Mouse (Mus musculus) mouse embryonic stem cell (cell line): ENCODE data around the gene Pigv.

Experiments
- in situ Hi-C, 2 experiments: fragments of 300-500 bp; cut with MboI; formaldehyde crosslinking; loops; 1 replicate in 1 of 2; 3 replicates in 1 of 2; pipeline ENCODE4 v1.14.3; 2019 to 2020; ENCODE audit warnings: low sequenced_read_pairs in 2 of 2, low pct_unique_long_range_greater_than_20kb in 1 of 2, mixed read lengths in 1 of 2; ENCODE audit not compliant: unreplicated experiment in 1 of 2

The Pigv gene

GRCm38 (mm10) chr4:133671881-133672844, at the start of gene Pigv:
TSS of gene Pigv (minus strand) at chr4:133672647.
- in situ Hi-C loops = no loop called here

- in situ Hi-C loops = no loop called here
Measured at GRCm38 (mm10) chr4:133719791-133720190, 47.3 kb upstream of the Pigv start.

- in situ Hi-C loops = no loop called here
Measured at GRCm38 (mm10) chr4:133712755-133713154, 40.3 kb upstream of the Pigv start.

- in situ Hi-C loops = no loop called here
Measured at GRCm38 (mm10) chr4:133711307-133712076, 39.0 kb upstream of the Pigv start.

GRCm38 (mm10) chr4:133709395-133709794, 36.9 kb upstream of the Pigv start:
- in situ Hi-C loops = no loop called here

- in situ Hi-C loops = no loop called here
Measured at GRCm38 (mm10) chr4:133707464-133707863, 35.0 kb upstream of the Pigv start.

GRCm38 (mm10) chr4:133706956-133707355, 34.5 kb upstream of the Pigv start:
- in situ Hi-C loops = no loop called here

GRCm38 (mm10) chr4:133705062-133705461, 32.6 kb upstream of the Pigv start:
- in situ Hi-C loops = no loop called here

- in situ Hi-C loops = no loop called here
Measured at GRCm38 (mm10) chr4:133700905-133701368, 28.5 kb upstream of the Pigv start.

- in situ Hi-C loops = no loop called here
Measured at GRCm38 (mm10) chr4:133695363-133695762, 22.9 kb upstream of the Pigv start.

- in situ Hi-C loops = no loop called here
Measured at GRCm38 (mm10) chr4:133690252-133690651, 17.8 kb upstream of the Pigv start.

GRCm38 (mm10) chr4:133688417-133689067, 16.1 kb upstream of the Pigv start:
- in situ Hi-C loops = no loop called here

- in situ Hi-C loops = no loop called here
Measured at GRCm38 (mm10) chr4:133687126-133687525, 14.7 kb upstream of the Pigv start.

- in situ Hi-C loops = no loop called here
Measured at GRCm38 (mm10) chr4:133686512-133686911, 14.1 kb upstream of the Pigv start.

- in situ Hi-C loops = no loop called here
Measured at GRCm38 (mm10) chr4:133680206-133680786, 7.8 kb upstream of the Pigv start.

GRCm38 (mm10) chr4:133679629-133680028, 7.2 kb upstream of the Pigv start:
- in situ Hi-C loops = no loop called here

- in situ Hi-C loops = no loop called here
Measured at GRCm38 (mm10) chr4:133677266-133677665, 4.8 kb upstream of the Pigv start.

- in situ Hi-C loops = no loop called here
Measured at GRCm38 (mm10) chr4:133676189-133676588, 3.7 kb upstream of the Pigv start.
